Mouse (Mus musculus): ENCODE data around the gene Map4k3. TPM values are rescaled to one million over a fixed set of nuclear protein-coding genes. Genes with fewer than 3 reads are reported as not detected.
A peak's percentile ranks its signal among the peaks of the same experiment; 100 is the strongest.

Gene Map4k3
- polyA plus RNA-seq, 1 experiment = 46.7 TPM

- no peaks in the 10 kb centered on the region; the same call in 1 of the 2 replicates for H3K4me1 ChIP-seq (ENCODE audit: control insufficient read depth, insufficient read depth, low read length)
- TF ChIP-seq POLR2A (IDR thresholded peaks at IDR 0.05; ENCODE audit: extremely low read depth, insufficient read depth, low read length) (no peak), CTCF (IDR thresholded peaks at IDR 0.05; ENCODE audit: extremely low read depth, insufficient read depth, low read length) (no peak)
- no peak overlapping the region for H3K4me3 ChIP-seq (ENCODE audit: insufficient read depth, low read length)
- no peak overlapping the region for H3K27ac ChIP-seq (ENCODE audit: insufficient read depth, low read length)
Measured at GRCm38 (mm10) chr17:80729825-80730224, 1.5 kb upstream of the Map4k3 start.

- TF ChIP-seq CTCF (IDR thresholded peaks at IDR 0.05; ENCODE audit: extremely low read depth, insufficient read depth, low read length) (no peak), POLR2A (IDR thresholded peaks at IDR 0.05; ENCODE audit: extremely low read depth, insufficient read depth, low read length) (no peak)
- H3K27ac ChIP-seq (ENCODE audit: insufficient read depth, low read length) = no peak overlapping the region
- H3K4me3 ChIP-seq (ENCODE audit: insufficient read depth, low read length) = no peak overlapping the region; the same call in 1 of the 2 replicates
- peaks cover 5% of the 10 kb centered on the region; the same call in 1 of the 2 replicates for H3K4me1 ChIP-seq (ENCODE audit: control insufficient read depth, insufficient read depth, low read length)
Measured at GRCm38 (mm10) chr17:80729080-80729749, 930 bp upstream of the Map4k3 start.

GRCm38 (mm10) chr17:80727341-80727951, 839 bp downstream of the Map4k3 start:
- H3K4me3 ChIP-seq (ENCODE audit: insufficient read depth, low read length) = peak overlapping the region; percentile 69
- peak overlapping the region; percentile 98 for H3K27ac ChIP-seq (ENCODE audit: insufficient read depth, low read length)
- no peak for TF ChIP-seq POLR2A (IDR thresholded peaks at IDR 0.05; ENCODE audit: extremely low read depth, insufficient read depth, low read length)
- no peak for TF ChIP-seq CTCF (IDR thresholded peaks at IDR 0.05; ENCODE audit: extremely low read depth, insufficient read depth, low read length)
- H3K4me1 ChIP-seq (ENCODE audit: control insufficient read depth, insufficient read depth, low read length) = peaks cover 7% of the 10 kb centered on the region

GRCm38 (mm10) chr17:80726821-80727220, 1.5 kb downstream of the Map4k3 start:
- H3K27ac ChIP-seq (ENCODE audit: insufficient read depth, low read length) = no peak overlapping the region
- H3K4me3 ChIP-seq (ENCODE audit: insufficient read depth, low read length) = peak overlapping the region; percentile 69
- no peak for TF ChIP-seq CTCF (IDR thresholded peaks at IDR 0.05; ENCODE audit: extremely low read depth, insufficient read depth, low read length)
- no peak for TF ChIP-seq POLR2A (IDR thresholded peaks at IDR 0.05; ENCODE audit: extremely low read depth, insufficient read depth, low read length)
- H3K4me1 ChIP-seq (ENCODE audit: control insufficient read depth, insufficient read depth, low read length) = peaks cover 10% of the 10 kb centered on the region

GRCm38 (mm10) chr17:80723092-80723491, 5.2 kb downstream of the Map4k3 start:
- Histone ChIP-seq H3K27ac (ENCODE audit: insufficient read depth, low read length) (no peak overlapping the region), H3K4me1 (ENCODE audit: control insufficient read depth, insufficient read depth, low read length) (peaks cover 12% of the 10 kb centered on the region), H3K4me3 (ENCODE audit: insufficient read depth, low read length) (no peak overlapping the region)
- TF ChIP-seq POLR2A (IDR thresholded peaks at IDR 0.05; ENCODE audit: extremely low read depth, insufficient read depth, low read length) (no peak), CTCF (IDR thresholded peaks at IDR 0.05; ENCODE audit: extremely low read depth, insufficient read depth, low read length) (no peak)

GRCm38 (mm10) chr17:80721670-80722069, 6.6 kb downstream of the Map4k3 start:
- no peak for TF ChIP-seq POLR2A (IDR thresholded peaks at IDR 0.05; ENCODE audit: extremely low read depth, insufficient read depth, low read length)
- no peak overlapping the region for H3K27ac ChIP-seq (ENCODE audit: insufficient read depth, low read length)
- peaks cover 12% of the 10 kb centered on the region for H3K4me1 ChIP-seq (ENCODE audit: control insufficient read depth, insufficient read depth, low read length)
- H3K4me3 ChIP-seq (ENCODE audit: insufficient read depth, low read length) = no peak overlapping the region

- Histone ChIP-seq H3K27ac (ENCODE audit: insufficient read depth, low read length) (no peak overlapping the region), H3K4me1 (ENCODE audit: control insufficient read depth, insufficient read depth, low read length) (peaks cover 10% of the 10 kb centered on the region), H3K4me3 (ENCODE audit: insufficient read depth, low read length) (no peak overlapping the region)
- TF ChIP-seq CTCF (IDR thresholded peaks at IDR 0.05; ENCODE audit: extremely low read depth, insufficient read depth, low read length) (no peak), POLR2A (IDR thresholded peaks at IDR 0.05; ENCODE audit: extremely low read depth, insufficient read depth, low read length) (no peak)
Measured at GRCm38 (mm10) chr17:80719309-80719708, 9.0 kb downstream of the Map4k3 start.

- no peak overlapping the region for H3K4me3 ChIP-seq (ENCODE audit: insufficient read depth, low read length)
- H3K4me1 ChIP-seq (ENCODE audit: control insufficient read depth, insufficient read depth, low read length) = peaks cover 9% of the 10 kb centered on the region
- no peak overlapping the region for H3K27ac ChIP-seq (ENCODE audit: insufficient read depth, low read length)
- TF ChIP-seq POLR2A (IDR thresholded peaks at IDR 0.05; ENCODE audit: extremely low read depth, insufficient read depth, low read length) (no peak), CTCF (IDR thresholded peaks at IDR 0.05; ENCODE audit: extremely low read depth, insufficient read depth, low read length) (no peak)
Measured at GRCm38 (mm10) chr17:80718243-80718642, 10.0 kb downstream of the Map4k3 start.

GRCm38 (mm10) chr17:80713588-80713987, 14.7 kb downstream of the Map4k3 start:
- H3K27ac ChIP-seq (ENCODE audit: insufficient read depth, low read length) = no peak overlapping the region
- peaks cover 14% of the 10 kb centered on the region for H3K4me1 ChIP-seq (ENCODE audit: control insufficient read depth, insufficient read depth, low read length)
- H3K4me3 ChIP-seq (ENCODE audit: insufficient read depth, low read length) = no peak overlapping the region
- no peak for TF ChIP-seq CTCF (IDR thresholded peaks at IDR 0.05; ENCODE audit: extremely low read depth, insufficient read depth, low read length)

Data from cortical plate, adult 2 months (tissue).